Mouse (Mus musculus): ENCODE data around the gene Zmat5. TPM values are rescaled to one million over a fixed set of nuclear protein-coding genes. Genes with fewer than 3 reads are reported as not detected.

Zmat5 gene
- polyA plus RNA-seq, 1 experiment = 31.9 TPM

GRCm38 (mm10) chr11:4744691-4745090, 40.2 kb downstream of the Zmat5 start:
- DNase-seq (ENCODE audit: low read depth in 1 of 2, low spot score in 2 of 2) = no peak
- H3K4me1 ChIP-seq (ENCODE audit: control insufficient read depth, insufficient read depth, insufficient read length) = peaks cover 4% of the 10 kb centered on the region; the same call in 1 of the 2 replicates
- no peaks in the 10 kb centered on the region for H3K36me3 ChIP-seq (ENCODE audit: control insufficient read depth, insufficient read depth, low read length)
- no peak for TF ChIP-seq CTCF (IDR thresholded peaks at IDR 0.05; ENCODE audit: extremely low read depth, insufficient read depth, insufficient read length, insufficient replicate concordance)
- TF ChIP-seq POLR2A (IDR thresholded peaks at IDR 0.05; ENCODE audit: low read depth, low read length) = no peak
- no peak overlapping the region for H3K27ac ChIP-seq (ENCODE audit: insufficient read depth, low read length)
- no peak overlapping the region for H3K4me3 ChIP-seq (ENCODE audit: extremely low read depth, insufficient read depth, insufficient read length)
- peaks cover 24% of the 10 kb centered on the region for H3K27me3 ChIP-seq (ENCODE audit: control insufficient read depth, insufficient read depth, low read length)
- 57% methylated on average over 6 of the region's 6 CpGs for WGBS

- Histone ChIP-seq H3K36me3 (ENCODE audit: control insufficient read depth, insufficient read depth, low read length) (no peaks in the 10 kb centered on the region), H3K27me3 (ENCODE audit: control insufficient read depth, insufficient read depth, low read length) (peaks cover 29% of the 10 kb centered on the region), H3K27ac (ENCODE audit: insufficient read depth, low read length) (no peak overlapping the region), H3K4me1 (ENCODE audit: control insufficient read depth, insufficient read depth, insufficient read length) (peaks cover 4% of the 10 kb centered on the region; the same call in 1 of the 2 replicates), H3K4me3 (ENCODE audit: extremely low read depth, insufficient read depth, insufficient read length) (no peak overlapping the region)
- TF ChIP-seq CTCF (IDR thresholded peaks at IDR 0.05; ENCODE audit: extremely low read depth, insufficient read depth, insufficient read length, insufficient replicate concordance) (no peak), POLR2A (IDR thresholded peaks at IDR 0.05; ENCODE audit: low read depth, low read length) (no peak)
- WGBS = 8% methylated on average over 36 of the region's 39 CpGs
- no peak for DNase-seq (ENCODE audit: low read depth in 1 of 2, low spot score in 2 of 2)
Observed at GRCm38 (mm10) chr11:4745969-4746368, 41.5 kb downstream of the Zmat5 start.

GRCm38 (mm10) chr11:4746733-4747132, 42.3 kb downstream of the Zmat5 start, which contains the start of gene Cabp7:
Gene Cabp7, minus strand, starts transcription at chr11:4746778.
- H3K27ac ChIP-seq (ENCODE audit: insufficient read depth, low read length) = no peak within 1 kb of the TSS
- no peak for TF ChIP-seq POLR2A (IDR thresholded peaks at IDR 0.05; ENCODE audit: low read depth, low read length)
- no peak for TF ChIP-seq CTCF (IDR thresholded peaks at IDR 0.05; ENCODE audit: extremely low read depth, insufficient read depth, insufficient read length, insufficient replicate concordance)
- DNase-seq (ENCODE audit: low read depth in 1 of 2, low spot score in 2 of 2) = no peak
- 4% methylated on average over 18 of the region's 73 CpGs for WGBS
- no peaks in the 10 kb centered on the region for H3K36me3 ChIP-seq (ENCODE audit: control insufficient read depth, insufficient read depth, low read length)
- no peak within 1 kb of the TSS; the same call in 1 of the 2 replicates for H3K4me3 ChIP-seq (ENCODE audit: extremely low read depth, insufficient read depth, insufficient read length)
- H3K27me3 ChIP-seq (ENCODE audit: control insufficient read depth, insufficient read depth, low read length) = peaks cover 29% of the 10 kb centered on the region
- H3K4me1 ChIP-seq (ENCODE audit: control insufficient read depth, insufficient read depth, insufficient read length) = peaks cover 4% of the 10 kb centered on the region; the same call in 1 of the 2 replicates

- 9% methylated on average over 12 of the region's 12 CpGs for WGBS
Observed at GRCm38 (mm10) chr11:4747285-4747684, 42.8 kb downstream of the Zmat5 start.

GRCm38 (mm10) chr11:4750263-4750662, 45.8 kb downstream of the Zmat5 start:
- peaks cover 25% of the 10 kb centered on the region for H3K27me3 ChIP-seq (ENCODE audit: control insufficient read depth, insufficient read depth, low read length)

More at GRCm38 (mm10) chr11:4747285-4747684, 42.8 kb downstream of the Zmat5 start:
- H3K27me3 ChIP-seq (ENCODE audit: control insufficient read depth, insufficient read depth, low read length) = peaks cover 29% of the 10 kb centered on the region
- no peak for TF ChIP-seq POLR2A (IDR thresholded peaks at IDR 0.05; ENCODE audit: low read depth, low read length)
- TF ChIP-seq CTCF (IDR thresholded peaks at IDR 0.05; ENCODE audit: extremely low read depth, insufficient read depth, insufficient read length, insufficient replicate concordance) = no peak
- peaks cover 4% of the 10 kb centered on the region; the same call in 1 of the 2 replicates for H3K4me1 ChIP-seq (ENCODE audit: control insufficient read depth, insufficient read depth, insufficient read length)
- H3K4me3 ChIP-seq (ENCODE audit: extremely low read depth, insufficient read depth, insufficient read length) = no peak overlapping the region
- no peak overlapping the region for H3K27ac ChIP-seq (ENCODE audit: insufficient read depth, low read length)
- no peaks in the 10 kb centered on the region for H3K36me3 ChIP-seq (ENCODE audit: control insufficient read depth, insufficient read depth, low read length)
- DNase-seq (ENCODE audit: low read depth in 1 of 2, low spot score in 2 of 2) = no peak

GRCm38 (mm10) chr11:4752836-4753235, 48.4 kb downstream of the Zmat5 start:
- H3K4me3 ChIP-seq (ENCODE audit: extremely low read depth, insufficient read depth, insufficient read length) = no peak overlapping the region
- H3K27ac ChIP-seq (ENCODE audit: insufficient read depth, low read length) = no peak overlapping the region
- peaks cover 6% of the 10 kb centered on the region; the same call in 1 of the 2 replicates for H3K27me3 ChIP-seq (ENCODE audit: control insufficient read depth, insufficient read depth, low read length)
- no peaks in the 10 kb centered on the region for H3K4me1 ChIP-seq (ENCODE audit: control insufficient read depth, insufficient read depth, insufficient read length)
- no peaks in the 10 kb centered on the region for H3K36me3 ChIP-seq (ENCODE audit: control insufficient read depth, insufficient read depth, low read length)
- TF ChIP-seq POLR2A (IDR thresholded peaks at IDR 0.05; ENCODE audit: low read depth, low read length) = no peak
- TF ChIP-seq CTCF (IDR thresholded peaks at IDR 0.05; ENCODE audit: extremely low read depth, insufficient read depth, insufficient read length, insufficient replicate concordance) = no peak
- DNase-seq (ENCODE audit: low read depth in 1 of 2, low spot score in 2 of 2) = no peak
- 47% methylated on average over 10 of the region's 10 CpGs for WGBS

More at GRCm38 (mm10) chr11:4750263-4750662, 45.8 kb downstream of the Zmat5 start:
- H3K27ac ChIP-seq (ENCODE audit: insufficient read depth, low read length) = no peak overlapping the region
- H3K36me3 ChIP-seq (ENCODE audit: control insufficient read depth, insufficient read depth, low read length) = no peaks in the 10 kb centered on the region
- TF ChIP-seq POLR2A (IDR thresholded peaks at IDR 0.05; ENCODE audit: low read depth, low read length) = no peak
- no peak for TF ChIP-seq CTCF (IDR thresholded peaks at IDR 0.05; ENCODE audit: extremely low read depth, insufficient read depth, insufficient read length, insufficient replicate concordance)
- peaks cover 4% of the 10 kb centered on the region; the same call in 1 of the 2 replicates for H3K4me1 ChIP-seq (ENCODE audit: control insufficient read depth, insufficient read depth, insufficient read length)
- H3K4me3 ChIP-seq (ENCODE audit: extremely low read depth, insufficient read depth, insufficient read length) = no peak overlapping the region
- peak in 1 of 2 experiments; percentile 14 for DNase-seq (ENCODE audit: low read depth in 1 of 2, low spot score in 2 of 2)
- WGBS = 10% methylated on average over 9 of the region's 9 CpGs

GRCm38 (mm10) chr11:4754036-4754435, 49.6 kb downstream of the Zmat5 start:
- WGBS = 98% methylated on average over 3 of the region's 3 CpGs
- Histone ChIP-seq H3K27me3 (ENCODE audit: control insufficient read depth, insufficient read depth, low read length) (peaks cover 4% of the 10 kb centered on the region; the same call in 1 of the 2 replicates), H3K36me3 (ENCODE audit: control insufficient read depth, insufficient read depth, low read length) (no peaks in the 10 kb centered on the region), H3K4me1 (ENCODE audit: control insufficient read depth, insufficient read depth, insufficient read length) (no peaks in the 10 kb centered on the region), H3K4me3 (ENCODE audit: extremely low read depth, insufficient read depth, insufficient read length) (no peak overlapping the region), H3K27ac (ENCODE audit: insufficient read depth, low read length) (no peak overlapping the region)
- DNase-seq (ENCODE audit: low read depth in 1 of 2, low spot score in 2 of 2) = no peak
- no peak for TF ChIP-seq POLR2A (IDR thresholded peaks at IDR 0.05; ENCODE audit: low read depth, low read length)
- no peak for TF ChIP-seq CTCF (IDR thresholded peaks at IDR 0.05; ENCODE audit: extremely low read depth, insufficient read depth, insufficient read length, insufficient replicate concordance)
